Mouse (Mus musculus) brain, embryonic 18.5 days (tissue): ENCODE data around the gene Pard3b.
A peak's percentile ranks its signal among the peaks of the same experiment; 100 is the strongest.
"Not testable (repeated sequence)": the region's sequence is repeated elsewhere in the genome, so short reads cannot be mapped to it uniquely, and the experiment has no call there.

Experiments
- DNase-seq: peaks from one replicate; pipeline ENCODE4 v3.0.0-alpha.2; 2012; ENCODE audit warnings: low read depth, low spot score

Pard3b gene

DNA sequence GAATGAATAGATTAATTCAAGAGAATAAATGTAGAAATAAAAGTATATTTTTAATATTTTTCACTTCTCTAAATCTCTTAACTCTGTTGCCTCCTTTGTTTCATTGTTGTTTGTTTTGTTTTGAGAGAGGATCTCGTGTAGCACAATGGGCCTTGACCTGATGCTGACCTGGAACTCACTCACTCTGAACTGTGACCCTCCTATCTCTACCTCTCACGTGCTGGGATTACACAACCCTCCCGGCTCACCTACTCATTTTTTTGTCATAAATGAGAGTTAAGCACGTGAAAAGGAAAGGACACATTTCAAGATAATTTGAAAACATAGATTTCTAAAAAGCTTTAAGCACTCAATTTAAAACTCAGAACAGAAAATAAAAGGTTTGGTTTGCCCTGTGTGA, 928.0 kb downstream of the Pard3b start:
- DNase-seq, result no peak

DNA sequence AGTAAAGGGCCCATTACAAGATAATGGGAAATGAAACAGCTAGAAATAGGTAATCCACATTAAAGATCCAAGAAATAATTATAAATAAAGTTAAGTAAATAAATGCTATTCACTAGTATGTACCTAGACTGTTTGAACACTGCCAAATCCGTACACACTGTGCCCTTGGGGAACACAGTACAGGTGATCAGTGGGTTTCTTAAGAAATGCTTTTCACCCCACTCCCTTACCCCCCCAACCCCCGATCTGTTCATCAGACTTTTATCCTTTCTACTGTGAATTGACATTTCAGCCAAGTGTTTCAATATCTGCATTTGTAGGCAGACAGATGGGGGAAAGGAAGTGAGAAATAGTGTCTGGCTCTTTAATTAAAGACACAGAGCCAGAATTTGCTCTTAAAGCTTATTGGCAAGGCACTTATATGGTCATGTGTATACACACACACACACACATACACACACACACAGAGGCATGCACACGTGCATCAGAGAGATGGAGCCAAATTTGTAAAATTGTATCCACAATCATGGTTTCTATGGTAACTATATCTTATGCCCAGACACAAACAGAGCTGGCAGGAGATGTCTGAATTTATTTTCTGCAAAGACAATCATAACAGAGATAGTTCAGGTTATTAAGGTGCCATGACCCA, 938.4 kb downstream of the Pard3b start:
- no peak for DNase-seq

DNA sequence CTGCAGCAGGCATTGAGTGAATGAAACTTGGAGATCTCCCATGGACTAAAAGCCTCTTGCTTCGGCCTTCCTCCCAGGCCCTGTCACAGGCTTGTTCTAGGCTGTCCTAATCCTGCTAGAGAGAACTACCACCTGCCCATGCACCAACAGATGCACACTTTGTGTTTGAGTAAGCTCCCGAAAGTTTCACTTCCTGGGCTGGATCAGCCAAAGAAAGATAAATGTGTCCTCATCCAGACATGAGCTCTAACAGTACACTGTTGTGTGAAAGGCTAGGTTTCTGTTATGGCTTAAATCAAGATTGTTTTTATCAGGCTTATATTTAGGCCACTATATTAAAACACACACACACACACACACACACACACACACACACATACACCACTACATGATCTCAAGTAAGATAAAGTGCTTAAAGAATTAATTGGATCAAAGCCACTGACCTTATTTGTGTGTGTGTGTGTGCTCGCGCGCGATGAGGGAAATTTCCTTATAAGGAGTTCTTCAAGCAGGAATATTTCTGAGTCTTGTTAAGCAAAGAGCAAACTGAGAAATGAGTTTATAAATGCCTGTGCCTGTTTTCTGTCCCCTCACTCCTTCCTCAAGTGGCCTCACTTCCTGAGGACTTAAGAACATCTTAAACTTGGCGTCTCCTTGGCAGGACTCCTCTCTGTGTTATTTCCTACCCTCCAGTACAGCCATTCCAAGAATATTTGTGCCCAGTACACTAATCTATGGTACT, 940.6 kb downstream of the Pard3b start:
- DNase-seq, result no peak

DNA sequence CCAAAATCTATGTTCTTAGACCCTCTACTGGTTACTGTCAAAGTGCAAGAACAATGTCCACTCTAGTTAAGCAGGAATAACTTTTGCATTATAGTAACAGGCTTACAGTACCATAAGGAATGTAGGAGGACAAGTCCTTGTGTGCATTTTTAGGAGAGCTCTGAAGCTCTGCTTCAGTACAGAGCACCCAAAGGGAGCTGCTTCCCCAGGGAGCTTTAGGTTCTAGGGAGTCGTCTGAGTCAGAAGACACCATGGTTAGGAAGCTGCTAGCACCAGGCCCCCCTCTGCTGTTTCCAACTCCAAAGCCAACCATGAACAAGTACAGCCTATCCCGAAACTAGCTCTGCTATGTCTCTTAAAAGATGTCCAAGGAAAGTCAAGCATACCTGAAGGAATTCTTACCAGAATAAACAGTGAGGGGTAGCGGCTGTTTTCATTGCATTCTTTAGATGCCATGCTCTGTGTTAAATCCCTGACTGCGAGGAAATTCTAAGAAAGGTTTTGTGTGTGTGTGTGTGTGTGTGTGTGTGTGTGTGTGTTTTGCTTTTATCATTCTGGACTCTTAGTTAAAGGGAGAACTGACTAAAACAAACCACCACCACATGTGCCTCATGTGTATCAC, 941.8 kb downstream of the Pard3b start:
- DNase-seq, result no peak

DNA sequence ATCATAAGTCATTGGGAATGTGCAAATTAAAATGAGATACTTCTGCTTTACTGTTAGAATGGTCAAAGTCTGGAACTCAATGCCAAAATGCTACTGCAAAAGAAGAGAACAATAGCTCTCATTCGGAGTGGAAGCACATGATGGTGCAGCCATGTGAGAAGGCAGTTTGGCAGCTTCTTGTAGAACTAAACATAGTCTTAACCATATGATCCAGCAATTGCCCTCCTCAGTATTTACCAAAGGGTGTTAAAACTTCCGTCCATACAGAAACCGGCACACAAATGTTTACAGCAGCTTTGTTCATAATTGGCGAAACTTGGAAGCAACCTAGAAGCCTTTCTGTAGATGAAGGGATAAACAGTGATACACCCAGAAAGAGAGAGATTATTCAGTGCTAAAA, 943.9 kb downstream of the Pard3b start:
- DNase-seq, result no peak

DNA sequence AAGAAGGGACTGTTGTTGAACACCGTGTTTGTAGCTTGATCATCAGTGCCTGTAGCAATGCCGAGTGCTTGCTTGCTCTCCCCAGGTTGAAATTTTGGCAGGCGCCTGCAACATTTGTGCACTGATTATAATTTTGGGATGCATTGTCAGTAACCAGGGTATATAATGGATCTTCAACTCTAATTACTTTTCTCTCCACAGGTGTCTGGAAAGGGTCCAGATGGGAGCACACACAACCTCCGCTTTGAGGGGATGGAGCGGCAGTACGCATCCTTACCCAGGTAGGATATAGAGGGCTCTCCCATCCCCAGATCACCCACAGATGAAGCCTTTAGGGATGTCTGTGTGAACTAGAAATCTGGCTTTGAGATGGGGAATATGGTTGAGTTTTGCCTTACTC, 948.9 kb downstream of the Pard3b start:
- no peak for DNase-seq

DNA sequence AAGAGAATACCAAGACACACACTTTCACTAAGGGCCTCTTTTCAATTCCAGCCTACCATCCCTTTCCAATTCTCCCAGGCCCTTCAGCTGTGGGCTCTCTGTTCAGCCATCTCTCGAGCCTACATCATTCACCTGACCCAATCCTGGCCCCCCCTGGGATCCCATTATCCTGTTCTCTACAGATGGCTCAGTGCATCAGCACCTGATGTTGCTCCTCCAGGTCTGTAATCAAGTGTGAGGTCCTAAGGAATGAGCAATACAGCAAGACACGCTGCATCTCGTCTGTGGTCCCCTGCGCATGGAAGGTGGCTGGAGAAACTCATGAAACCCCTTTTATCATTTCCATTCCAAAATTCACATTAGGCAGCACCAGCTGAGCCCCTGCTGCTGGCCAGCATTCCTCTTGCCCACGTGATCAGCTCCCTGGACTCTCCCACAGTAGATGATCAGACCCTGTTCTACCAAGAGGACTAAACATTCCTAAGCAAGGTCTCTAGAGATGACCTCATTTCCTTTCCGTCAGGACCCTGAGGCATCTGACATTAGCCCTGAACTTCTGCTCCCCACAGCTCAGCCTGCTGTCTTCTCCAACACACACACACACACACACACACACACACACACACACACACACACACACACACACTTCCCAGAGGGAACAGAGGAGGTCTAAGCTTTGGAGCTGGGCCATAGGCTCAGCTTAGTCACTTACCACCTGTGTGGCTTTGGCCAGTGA, 952.8 kb downstream of the Pard3b start:
- no peak for DNase-seq

DNA sequence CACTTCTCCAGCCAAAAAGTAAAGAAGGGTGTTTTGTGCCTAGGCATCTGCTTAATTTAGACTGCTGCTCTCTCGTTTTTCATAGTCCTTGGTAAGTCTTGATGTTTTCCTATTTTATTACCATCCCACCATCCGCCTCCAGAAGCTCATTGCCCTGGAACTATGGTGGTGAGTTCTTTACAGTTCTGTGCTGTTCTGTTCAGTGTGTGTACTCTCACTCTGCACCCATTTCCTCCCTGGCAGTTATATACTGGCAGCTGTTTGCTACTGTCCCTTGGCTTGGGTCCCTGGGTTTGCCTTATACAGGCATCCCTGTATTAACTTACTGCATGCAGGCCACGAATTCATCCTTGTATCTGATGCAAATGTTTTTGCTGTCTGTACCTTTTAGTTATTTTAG, 956.8 kb downstream of the Pard3b start:
- DNase-seq, result no peak

DNA sequence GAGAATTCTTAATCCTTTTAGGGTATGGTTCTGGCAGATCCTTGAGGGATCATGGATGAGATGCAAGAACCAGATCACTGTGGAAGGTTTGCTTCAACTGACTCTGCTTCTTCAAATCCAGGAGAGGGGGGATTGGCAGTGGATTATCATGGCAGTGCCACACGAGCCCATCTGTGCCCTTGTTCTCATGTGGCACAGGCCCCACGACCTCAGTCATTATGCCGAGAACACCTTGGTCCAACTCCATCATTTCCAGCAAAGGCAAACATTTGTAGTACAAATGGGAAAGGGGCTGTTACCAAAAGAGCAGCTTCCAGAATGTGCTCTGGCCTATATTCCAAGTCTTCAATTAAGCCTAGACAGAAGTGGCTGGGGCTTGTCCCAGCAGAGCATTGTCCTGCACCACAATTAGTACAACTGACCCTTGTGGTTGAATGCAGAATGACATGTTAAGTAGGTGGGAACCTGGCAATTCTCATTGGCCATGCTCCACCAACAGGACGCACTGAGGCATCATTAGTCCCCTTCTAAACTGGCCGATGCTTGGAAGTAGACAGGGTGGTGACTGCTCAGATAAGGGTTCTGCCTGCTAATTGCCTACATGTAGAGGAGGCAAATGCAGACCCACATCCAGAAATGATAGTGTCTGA, 959.3 kb downstream of the Pard3b start:
- no peak for DNase-seq

DNA sequence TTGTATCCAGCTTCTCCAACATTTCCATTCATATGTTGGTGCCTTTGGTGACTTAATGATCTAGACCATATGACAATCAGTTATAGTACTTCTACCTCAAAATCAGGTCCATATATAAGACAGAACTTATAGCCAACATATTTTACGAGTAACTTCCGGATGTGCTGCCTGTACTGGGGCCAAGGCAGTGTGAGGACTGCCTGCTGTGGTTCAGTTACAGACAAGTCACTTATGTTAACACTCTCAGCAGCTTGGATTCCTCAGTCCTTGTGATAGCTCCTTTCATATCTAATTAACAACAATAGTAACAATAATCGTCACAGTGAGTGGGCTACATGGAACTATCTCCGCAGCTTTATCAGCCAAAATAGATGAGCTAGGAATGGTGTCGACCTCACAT, 959.9 kb downstream of the Pard3b start:
- no peak for DNase-seq

DNA sequence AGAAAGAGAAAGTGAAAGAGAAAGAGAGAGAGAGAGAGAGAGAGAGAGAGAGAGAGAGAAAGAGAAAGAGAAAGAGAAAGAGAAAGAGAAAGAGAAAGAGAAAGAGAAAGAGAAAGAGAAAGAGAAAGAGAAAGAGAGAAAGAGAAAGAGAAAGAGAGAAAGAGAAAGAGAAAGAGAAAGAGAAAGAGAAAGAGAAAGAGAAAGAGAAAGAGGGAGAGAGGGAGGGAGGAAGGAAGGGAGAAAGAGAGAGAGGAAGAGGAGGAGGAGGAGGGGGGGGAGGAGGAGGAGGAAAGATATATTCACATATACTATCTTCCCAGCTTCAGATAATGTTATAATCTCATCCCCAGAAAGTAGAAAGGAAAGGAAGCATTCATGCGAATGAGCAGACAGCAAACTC, 966.0 kb downstream of the Pard3b start:
- not testable (repeated sequence) for DNase-seq

DNA sequence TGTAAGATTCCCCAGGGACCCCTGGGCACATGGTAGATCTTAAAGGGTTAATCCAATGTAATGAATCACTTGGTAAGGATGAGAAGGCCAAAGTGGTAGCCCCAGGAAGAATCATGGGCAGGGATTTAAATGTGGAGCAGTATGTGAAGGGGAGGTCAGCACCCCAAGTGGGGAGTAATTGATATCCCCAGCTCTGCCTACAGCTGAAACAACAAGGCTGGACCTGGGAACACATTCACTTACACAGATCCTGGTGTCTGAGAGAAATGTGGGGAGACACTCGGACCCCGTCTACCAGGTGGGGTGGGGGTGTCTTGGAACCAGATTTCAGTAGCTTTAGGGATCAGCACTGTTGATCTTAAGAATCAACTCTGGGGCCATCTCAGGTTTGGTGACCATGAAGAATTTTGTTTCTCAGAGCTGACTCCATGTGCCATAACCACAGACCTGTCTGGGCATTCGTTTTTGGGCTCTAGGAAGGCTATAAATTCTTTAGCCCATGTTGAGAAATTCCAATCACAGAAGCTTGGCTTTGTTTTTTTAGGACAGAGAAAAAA, 979.6 kb downstream of the Pard3b start:
- no peak for DNase-seq

DNA sequence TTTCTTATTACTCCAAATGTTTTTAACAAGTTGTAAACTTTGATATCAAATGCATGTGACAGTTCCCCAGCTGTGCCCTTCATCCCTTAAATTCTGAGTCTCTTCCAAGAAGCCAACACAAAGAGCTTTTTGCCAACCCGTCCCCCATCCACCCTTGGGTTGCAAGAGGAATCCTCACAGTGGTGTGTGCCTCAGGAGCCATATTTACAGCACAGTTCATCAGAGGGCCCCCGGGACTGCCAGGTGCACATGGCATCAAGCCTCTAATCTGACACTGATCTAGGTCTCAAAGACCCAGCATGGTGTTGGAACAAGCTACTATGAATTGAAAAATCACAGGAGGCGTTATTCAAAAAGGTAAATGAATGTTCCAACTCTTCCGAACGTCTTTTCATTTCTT, 980.8 kb downstream of the Pard3b start:
- no peak for DNase-seq

DNA sequence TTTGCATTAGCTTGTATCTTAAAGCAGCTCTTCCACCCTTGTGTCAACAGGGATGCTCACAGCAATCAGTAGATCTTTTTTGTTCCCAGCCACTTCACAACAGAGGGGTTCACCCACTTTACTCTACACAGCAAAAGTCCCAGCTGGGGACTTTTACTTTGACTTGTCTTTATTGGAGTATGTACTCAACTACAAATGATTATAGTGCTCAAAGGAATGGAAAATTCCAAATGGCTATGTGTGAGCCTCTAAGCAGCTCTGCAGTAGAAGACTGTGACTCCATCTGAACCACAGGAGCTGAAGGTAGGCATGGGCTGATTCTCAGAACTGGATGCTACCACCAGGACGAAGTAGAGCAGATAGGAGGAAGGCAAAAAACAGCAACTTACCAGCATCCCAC, 983.8 kb downstream of the Pard3b start:
- DNase-seq, result no peak

DNA sequence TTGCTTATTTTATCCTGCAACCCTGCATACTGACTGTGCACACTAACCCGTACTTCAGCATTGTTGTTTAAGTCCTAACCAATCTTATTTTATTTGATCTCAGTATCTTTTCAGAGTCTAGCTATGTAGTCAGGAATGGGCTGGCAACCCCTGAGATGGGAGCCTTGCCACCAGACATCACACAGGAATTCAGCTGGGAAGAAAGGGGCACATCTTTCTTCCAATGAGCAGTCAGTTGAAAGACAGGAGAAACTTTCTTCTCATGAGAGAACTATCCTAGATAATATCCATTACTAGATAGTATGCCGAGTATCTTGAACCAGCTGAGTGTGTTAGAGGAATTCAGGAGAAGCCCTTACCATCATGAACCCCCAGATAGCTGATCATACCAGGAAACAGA, 985.5 kb downstream of the Pard3b start:
- no peak for DNase-seq

DNA sequence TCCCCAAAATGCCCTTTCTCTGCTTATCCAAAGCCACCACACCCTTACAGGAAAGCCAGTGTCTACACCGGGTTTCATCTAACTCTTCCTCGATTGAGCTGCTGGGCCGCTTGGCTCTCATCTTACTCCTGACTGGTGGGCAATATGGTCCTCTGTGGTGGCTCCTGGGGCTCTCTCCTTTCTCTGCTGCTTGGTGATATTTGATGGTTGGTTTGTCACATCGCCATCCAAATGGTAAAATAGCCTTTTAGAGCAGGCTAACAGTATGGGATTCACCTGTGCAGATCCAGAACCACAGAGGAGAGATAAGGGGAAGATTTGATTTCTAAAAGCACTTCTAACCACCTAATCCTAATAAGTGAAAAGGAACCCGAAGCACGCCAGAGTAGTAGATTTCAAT, 986.2 kb downstream of the Pard3b start:
- no peak for DNase-seq

DNA sequence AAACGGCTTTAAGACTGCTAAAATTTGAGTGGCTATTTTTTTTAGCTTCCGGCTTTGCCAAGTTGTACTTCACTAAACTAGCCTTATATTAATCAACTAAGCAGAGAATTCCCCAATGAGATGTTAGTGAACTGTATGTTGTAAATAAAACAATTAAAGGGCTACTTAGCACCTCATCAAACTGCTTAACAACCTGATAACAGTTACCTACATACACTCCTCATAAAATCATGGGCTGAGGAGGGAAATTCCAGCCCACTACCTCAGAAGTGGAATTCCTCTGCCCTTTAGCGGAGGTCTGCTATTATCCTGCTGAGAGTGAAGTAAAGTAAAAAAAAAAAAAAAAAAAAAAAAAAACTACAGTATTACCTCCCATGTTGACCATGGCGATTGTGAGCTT, 986.7 kb downstream of the Pard3b start:
- DNase-seq, result no peak

DNA sequence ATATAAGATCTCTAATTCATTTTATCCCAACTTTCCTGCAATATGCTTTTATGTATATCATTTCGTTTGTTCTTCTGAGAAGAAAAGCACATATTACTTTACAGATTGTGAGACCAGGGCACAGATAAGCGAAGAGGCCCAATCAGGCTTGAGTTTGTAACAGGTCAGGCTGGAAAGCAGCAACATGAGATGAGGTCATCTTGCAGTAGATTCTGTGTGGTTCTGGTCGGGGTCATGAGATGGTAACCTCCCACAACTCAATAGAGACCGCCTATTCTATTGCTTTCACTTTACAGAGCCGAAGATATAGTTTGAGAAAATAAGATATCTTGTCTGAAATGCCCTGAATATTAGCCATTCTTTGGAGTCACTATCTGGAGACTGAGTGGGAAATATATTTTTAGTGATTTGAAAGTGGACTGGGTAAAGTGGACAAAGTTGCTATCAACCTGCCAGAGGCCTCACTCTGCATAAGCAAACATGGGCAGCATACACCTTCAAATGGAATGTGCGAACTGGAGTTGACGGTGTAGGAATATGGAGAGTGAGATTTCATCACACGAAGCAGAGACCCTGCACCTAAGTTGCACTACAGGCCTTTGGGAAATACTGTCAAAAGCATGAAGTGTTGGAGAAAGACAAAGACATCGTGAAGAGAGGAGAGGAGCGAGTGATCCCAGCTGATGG, 987.3 kb downstream of the Pard3b start:
- DNase-seq, result no peak

DNA sequence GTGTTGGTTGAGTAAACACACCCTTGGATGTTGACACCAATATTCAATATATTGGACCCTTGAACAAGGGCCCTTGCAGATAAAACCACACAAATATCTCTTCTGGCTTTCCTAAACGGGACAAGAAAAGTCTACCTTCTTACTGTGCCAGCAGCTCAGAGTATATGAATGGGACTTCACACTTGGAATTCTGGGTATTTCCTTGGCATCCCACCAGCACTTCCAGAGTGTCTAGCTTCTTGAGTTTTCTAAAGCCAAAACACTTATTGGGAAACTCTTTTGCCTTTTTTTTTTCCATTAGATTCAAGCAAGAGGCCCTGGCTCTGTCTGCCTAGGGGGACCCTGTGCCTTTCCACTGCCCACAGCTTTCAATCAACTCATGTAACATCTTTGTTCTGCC, 991.3 kb downstream of the Pard3b start:
- DNase-seq, result peak; percentile 20

DNA sequence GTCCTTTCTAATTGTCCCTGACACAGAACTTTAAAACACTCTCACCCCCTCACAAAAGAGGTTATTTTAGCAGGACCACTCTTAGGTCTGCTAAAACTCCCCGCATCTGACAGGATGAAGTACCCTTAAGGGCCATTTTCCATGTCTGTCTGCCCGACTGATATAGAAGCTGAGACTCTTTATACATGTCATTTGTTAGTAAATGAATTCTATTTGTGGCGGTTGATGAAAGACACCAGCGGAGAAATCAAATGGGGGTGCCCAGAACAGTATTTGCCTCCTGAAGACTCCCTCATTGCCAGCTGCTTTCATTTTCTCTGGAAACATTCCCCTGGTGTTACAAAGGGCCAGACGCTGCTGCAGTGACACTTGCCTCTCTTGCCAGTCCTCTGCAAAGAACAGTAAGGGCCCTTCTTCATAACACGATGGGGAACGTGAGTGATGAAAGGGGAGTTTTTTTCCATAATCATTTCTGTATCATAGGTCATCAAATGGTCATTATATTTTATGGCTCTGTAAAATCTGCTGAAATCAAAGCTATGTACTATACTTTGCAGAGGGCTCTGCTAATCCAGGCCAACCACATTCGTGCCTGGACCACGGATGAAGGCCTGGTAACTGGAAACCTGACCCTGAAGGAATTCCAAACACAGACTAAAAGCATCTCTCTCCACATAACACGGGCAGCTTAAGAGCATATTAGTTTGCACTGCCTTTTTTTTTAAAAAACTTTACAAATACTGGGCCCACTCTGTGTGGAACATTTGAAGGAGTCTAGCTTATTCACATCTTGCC, 993.1 kb downstream of the Pard3b start:
- DNase-seq, result no peak
